Mouse (Mus musculus): ENCODE measurements around the gene Psap.

Psap gene

DNA sequence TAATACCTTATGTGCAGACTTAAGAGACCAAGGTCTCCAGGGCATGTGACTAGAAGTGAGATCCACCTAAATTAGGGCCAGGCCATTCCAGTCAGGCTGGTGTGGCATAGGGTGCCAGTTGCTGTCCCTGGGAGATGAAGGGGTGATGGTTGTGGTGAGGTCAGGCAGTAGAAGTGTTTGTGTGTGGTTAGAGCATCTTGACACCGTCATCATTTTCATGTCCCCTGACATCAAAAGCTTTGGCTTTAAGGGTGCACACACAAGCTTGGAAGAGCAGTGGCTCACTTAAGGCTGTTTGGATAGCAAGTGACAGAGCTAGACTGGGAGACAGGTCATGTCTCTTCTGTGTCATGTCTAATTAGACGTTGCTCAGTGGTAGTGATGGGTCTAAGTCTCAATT, 10.3 kb downstream of the Psap start:
- ATAC-seq (ENCODE audit: low TSS enrichment) = no peak

DNA sequence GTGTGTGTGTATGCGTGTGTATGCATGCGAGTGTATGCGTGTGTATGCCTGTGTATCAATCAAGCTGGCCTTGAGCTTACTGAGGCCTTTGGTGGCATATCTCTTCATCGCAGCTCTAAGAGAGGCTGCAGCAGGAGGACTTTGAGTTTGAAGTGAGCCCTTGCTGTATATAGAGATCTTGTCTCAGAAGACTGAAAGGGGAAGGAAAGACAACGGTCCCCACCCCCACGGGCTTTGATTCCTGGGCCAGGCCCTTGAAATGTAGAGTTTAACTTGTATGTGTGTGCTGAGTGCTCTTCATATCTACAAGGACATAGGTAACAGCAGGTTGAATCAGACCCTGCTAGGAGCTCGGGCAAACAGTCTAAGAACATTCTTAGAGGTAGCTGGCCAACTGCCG, 11.8 kb downstream of the Psap start:
- no peak for ATAC-seq (ENCODE audit: low TSS enrichment)

DNA sequence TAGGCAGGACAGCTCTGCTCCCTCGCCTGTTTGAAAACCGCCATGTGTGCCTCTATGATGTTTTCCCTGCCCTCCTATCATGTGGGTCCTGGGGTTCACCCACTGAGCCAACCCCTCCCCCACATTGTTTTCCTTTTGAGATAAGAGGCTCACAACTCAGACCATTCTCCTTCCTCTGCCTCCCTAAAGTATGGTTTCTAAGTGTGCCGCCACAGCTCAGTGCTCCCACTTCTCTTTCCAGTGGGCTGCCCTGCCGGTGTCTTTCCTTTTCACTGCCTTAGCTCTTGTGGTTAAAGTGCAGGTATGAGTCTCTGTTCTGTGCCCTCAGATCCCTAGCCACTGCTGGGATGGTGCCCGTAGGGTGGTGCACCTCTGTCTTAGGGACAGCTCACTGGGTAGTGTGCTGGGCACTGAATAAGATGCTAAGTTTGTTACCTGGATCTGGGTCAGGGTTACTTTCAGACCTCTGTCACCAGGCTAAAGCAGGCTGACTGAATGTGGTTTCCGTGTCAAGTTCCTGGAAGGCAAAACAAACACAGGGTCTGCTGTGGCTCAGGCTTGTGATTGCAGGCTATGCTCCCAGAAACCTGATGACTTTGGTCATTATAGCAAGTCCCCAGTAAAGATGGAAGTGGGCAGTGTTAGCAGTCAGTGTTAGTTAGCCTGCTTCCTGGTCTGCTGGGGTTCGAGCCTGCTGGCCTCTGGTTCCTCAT, 12.8 kb downstream of the Psap start:
- ATAC-seq (ENCODE audit: low TSS enrichment) = no peak

DNA sequence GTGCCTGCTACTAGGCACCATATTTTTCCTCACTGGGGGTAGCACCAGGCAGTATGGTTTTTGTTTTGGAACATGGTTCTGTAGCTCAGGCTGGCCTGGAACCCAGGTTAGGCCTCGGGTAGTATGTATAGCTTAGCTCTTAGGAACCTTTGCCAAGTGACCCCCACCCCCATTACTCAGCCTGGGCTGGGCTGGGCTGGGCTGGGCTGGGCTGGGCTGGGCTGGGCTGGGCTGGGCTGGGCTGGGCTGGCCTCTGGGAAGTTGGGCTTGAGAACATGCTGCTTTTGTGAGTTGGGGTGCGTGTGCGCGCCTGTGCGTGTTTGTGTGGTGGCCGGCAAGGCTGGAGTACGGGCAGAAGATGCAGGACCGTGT, 13.3 kb downstream of the Psap start:
- no peak for ATAC-seq (ENCODE audit: low TSS enrichment)

DNA sequence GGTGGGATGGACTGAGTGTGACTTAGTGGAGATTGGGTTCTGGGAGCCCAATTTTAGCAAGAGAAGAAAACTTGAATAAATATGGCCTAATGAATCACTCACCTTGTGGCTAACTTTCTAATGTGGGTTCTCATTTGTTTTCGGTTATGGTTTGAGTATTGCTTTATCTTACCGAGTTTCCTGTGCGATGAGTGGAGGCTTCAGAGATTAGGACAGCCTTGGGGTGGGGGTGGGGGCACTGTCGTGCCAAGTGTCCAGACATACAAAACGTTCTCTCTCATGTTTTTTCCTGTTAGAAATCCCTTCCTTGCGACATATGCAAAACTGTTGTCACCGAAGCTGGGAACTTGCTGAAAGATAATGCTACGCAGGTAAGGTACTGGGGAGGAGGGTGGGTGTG, 14.8 kb downstream of the Psap start:
- ATAC-seq (ENCODE audit: low TSS enrichment) = no peak

DNA sequence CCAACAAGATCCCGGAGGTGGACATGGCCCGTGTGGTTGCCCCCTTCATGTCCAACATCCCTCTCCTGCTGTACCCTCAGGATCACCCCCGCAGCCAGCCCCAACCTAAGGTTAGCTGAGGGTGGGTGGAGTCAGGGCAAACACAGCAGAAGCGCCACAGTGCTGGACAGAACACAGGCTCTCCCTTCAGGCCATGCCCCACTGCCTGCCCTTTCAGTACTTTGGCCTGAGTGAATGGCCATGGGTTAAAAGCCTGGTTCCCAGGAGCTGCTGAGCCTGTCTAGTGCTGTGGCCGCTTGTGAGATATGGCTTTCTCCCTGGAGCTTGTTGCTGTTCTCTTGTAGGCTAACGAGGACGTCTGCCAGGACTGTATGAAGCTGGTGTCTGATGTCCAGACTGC, 17.2 kb downstream of the Psap start:
- ATAC-seq (ENCODE audit: low TSS enrichment) = no peak

- ATAC-seq (ENCODE audit: low TSS enrichment) = no peak
Measured at GRCm38 (mm10) chr10:60295356-60295755, 17.9 kb downstream of the Psap start.

DNA sequence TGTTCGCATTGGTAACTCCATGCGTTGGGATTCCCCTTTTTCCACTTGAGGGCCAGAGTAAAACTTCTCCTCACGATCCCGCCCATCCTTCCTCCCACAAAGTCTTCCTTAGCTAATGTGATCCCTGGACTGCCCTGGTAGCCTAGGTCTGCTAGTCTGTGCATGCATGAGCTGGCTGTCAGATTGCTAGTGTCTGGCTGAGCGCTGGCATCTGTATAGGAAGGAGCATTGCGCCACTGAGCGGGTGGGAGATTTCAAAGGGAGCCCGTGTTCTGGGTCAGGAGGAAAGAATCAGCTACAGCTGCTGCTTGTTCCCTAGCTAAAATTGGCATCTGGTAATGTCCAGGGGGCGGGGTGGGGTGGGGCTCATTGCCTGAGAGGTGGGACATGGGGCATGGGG, 18.6 kb downstream of the Psap start:
- peak; percentile 29; the same call in 1 of the 2 replicates for ATAC-seq (ENCODE audit: low TSS enrichment)

GRCm38 (mm10) chr10:60299636-60300035, 22.2 kb downstream of the Psap start:
- no peak for ATAC-seq (ENCODE audit: low TSS enrichment)

- no peak for ATAC-seq (ENCODE audit: low TSS enrichment)
Measured at GRCm38 (mm10) chr10:60303419-60303818, 26.0 kb downstream of the Psap start.

- peak; percentile 79 for ATAC-seq (ENCODE audit: low TSS enrichment)
Measured at GRCm38 (mm10) chr10:60304854-60305628, 27.6 kb downstream of the Psap start.

DNA sequence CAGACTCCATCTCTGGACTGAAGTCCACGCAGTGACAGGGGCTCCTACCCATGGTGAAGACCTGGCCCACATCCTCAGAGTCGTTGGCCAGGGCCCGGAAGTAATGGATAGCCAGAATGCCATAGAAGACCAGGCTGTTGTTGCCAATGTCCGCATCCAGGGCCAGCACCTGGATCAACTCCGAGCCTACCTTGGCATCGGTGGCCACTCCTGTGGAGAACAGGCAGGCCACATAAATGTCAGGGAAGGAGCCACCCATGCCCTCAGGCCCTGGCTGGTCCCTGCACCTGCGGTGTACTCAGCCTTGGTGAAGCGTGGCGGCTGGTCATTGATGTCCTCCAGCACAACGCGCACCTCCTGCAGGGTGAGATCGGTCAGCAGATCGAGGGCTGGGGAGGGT, 33.2 kb downstream of the Psap start:
- no peak for ATAC-seq (ENCODE audit: low TSS enrichment)

DNA sequence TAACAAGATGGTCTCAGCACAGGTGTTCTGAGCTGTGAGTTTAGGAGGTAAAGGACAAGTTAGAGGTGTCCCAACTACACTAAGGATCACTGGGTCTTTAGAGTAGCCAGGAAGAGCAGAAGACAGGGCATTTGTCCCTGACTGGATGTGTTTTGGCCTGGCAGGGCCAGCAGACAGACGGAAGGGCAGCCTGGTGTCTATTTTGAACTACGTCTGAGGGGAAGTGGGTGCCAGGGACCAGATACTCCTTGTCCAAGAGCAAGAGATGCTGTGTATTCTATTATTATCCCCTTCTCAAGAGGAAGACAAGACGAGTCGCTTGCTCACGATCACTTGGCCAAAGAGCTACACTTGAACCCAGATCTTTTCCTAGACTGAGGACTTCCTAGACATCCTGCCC, 36.2 kb downstream of the Psap start:
- ATAC-seq (ENCODE audit: low TSS enrichment) = no peak; the same call in 1 of the 2 replicates

DNA sequence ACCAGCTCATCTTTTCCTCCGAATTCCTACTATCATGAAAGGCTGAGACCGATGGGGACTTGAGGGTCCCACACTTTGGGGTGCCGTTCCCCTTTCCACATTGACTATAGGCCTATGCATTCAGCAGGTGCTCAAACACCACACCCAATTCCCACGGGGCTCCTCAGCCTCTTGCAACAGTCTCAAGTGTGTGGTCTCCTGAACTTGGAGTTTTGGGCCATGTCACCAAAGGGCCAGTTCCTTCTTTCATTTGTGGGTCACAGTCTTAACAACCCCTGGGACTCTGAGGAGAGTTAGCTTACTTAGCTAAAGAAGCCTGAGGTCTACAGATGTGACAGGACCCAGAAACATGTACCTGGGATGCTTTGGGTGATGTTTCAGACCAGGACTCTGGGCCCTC, 38.7 kb downstream of the Psap start:
- no peak for ATAC-seq (ENCODE audit: low TSS enrichment)

DNA sequence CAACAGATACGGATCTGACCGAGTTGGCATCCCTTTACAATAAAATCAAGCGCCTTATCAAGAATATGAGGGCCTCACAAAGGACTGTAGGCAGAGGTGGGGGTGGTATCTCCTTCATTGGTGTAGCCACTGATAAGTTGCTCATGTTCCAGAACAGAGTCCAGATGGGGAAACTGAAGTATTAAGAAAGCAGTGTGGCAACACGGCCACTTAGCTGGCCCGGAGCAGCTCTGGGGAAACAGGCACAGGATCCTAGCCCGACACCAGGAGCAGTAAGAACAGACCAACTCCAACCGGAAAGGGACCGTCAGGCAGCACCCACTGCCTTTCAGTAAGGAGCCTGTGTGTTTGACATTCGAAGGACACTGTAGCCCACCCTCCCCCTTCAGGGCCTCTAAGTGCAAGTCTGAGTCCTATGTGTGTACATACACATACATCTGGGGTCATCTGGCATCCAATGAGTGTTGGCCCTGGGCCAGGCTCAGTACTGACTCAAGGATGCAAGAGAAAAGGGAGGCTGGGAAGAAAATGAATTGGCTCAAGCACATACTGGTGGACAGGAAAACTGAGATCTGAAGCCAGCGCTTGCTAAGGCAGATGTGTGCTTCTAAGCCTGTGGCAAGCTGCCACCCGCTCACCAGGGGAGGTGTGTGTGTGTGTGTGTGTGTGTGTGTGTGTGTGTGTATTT, 51.7 kb downstream of the Psap start:
- no peak for ATAC-seq (ENCODE audit: low TSS enrichment)

- ATAC-seq (ENCODE audit: low TSS enrichment) = no peak
Measured at GRCm38 (mm10) chr10:60334583-60334982, 57.2 kb downstream of the Psap start.

- ATAC-seq (ENCODE audit: low TSS enrichment) = no peak
Measured at GRCm38 (mm10) chr10:60335021-60335420, 57.6 kb downstream of the Psap start.

DNA sequence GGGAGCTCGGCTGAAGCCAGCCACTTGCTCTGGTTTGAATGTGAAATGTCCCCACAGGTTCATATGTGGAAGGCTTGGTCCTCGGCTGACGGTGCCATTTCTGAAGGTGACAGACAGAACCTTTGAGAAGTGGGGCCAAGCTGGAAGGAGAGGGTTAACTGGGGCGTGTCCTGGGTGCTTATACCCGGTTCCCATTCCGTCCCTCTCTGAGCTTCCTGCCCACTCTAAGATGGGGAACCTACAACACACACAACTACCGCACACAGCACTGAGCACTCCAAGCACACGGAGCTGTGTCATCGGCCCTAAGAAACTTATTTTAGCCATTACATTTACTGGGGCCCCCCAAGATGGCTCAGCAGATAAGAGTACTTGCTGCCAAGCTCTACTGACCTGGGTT, 64.1 kb downstream of the Psap start:
- no peak for ATAC-seq (ENCODE audit: low TSS enrichment)

GRCm38 (mm10) chr10:60344111-60344510, 66.7 kb downstream of the Psap start:
- no peak for ATAC-seq (ENCODE audit: low TSS enrichment)

DNA sequence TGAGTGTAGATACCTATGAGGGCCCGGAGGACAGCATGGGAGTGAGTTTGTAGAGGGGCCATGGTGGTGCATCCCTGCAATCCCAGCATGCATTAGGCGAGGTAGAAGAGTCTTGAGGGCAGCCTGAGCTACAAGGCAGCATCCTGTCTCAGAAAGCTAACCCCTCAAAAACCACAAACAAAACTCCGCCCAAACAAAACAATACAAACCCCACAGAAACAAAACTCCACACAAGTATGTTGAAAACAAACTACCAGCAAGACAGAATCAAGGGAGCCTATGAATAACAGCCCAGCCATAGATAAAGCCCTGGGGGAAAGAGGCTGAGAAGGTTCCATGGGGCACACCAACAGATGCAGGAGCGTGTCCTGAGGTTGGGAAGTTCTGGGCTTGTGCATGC, 68.6 kb downstream of the Psap start:
- ATAC-seq (ENCODE audit: low TSS enrichment) = no peak

GRCm38 (mm10) chr10:60346701-60347405, 69.4 kb downstream of the Psap start, which contains the start of gene Vsir:
Gene Vsir (plus strand): TSS chr10:60346851.
- no peak; the same call in 1 of the 2 replicates for ATAC-seq (ENCODE audit: low TSS enrichment)

Data from frontal cortex, adult (tissue).